Comparison of ENCODE assay signal across 8 mouse cellular contexts in the genomic region with DNA sequence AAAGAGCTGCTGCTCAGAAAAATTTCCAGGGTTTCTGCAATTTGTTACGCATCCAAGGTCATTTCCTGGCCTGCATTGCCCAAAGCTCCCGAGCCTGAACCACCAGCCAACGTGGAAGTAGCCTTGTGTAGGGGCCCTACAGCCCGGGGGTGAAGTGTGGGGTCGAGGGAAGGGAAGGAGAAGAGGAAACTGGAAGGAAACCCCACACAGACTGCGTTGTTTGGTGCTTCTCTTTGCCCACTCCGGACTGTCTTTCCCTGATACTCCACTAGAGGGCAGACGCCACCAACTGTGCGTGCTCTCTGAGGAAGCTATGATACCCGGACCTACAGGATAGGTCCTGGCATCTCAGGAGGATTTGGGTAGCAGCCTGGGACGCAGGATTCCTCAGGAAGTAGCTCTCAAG.
DNase-seq lines count a peak whose midpoint lies in the region; ATAC-seq lines count a peak whose summit lies in the region.

No protein-coding gene starts in this region.

- no peak overlapping the region for H3K4me2 ChIP-seq in forebrain, embryonic 15.5 days (replicated peaks)

- intact Hi-C loops in heart, postnatal 14 days (cut with DNase I), result loop anchor here (2.0 to 10.0 kb wide), 4 partner anchors 240 to 1282 kb away; no protein-coding TSS in a partner anchor

- 10% methylated on average over 11 of the region's 11 CpGs for WGBS in forebrain, embryonic 15.5 days

- H3K27ac ChIP-seq in forebrain, embryonic 15.5 days (replicated peaks), result no peak overlapping the region

- peak; percentile 80 for DNase-seq in NIH3T3 (ENCODE audit: low read depth)
- peak; percentile 59 for DNase-seq in cerebellum, adult 11-12 months
- DNase-seq in heart, postnatal 14 days, result peak; percentile 80 to 89
- DNase-seq in layer of hippocampus, adult 8-10 months (ENCODE audit: low spot score in 2 of 2), result peak; percentile 60 to 86
- DNase-seq in lung, postnatal 10 days, result peak; percentile 83
- peak; percentile 84 to 89 for DNase-seq in right cerebral cortex, postnatal 10 days (ENCODE audit: low spot score in 2 of 2)
- DNase-seq in urinary bladder, postnatal 4 days (ENCODE audit: low spot score in 2 of 2), result peak; percentile 56 to 81

- no peaks in the 10 kb centered on the region for H3K4me1 ChIP-seq in forebrain, embryonic 15.5 days

- no peak overlapping the region for H3K4me3 ChIP-seq in forebrain, embryonic 15.5 days

- H3K9ac ChIP-seq in forebrain, embryonic 15.5 days (replicated peaks), result no peak overlapping the region

- peak; percentile 57 for ATAC-seq in forebrain, embryonic 15.5 days (replicated peaks)

- H3K9me3 ChIP-seq in forebrain, embryonic 15.5 days, result no peaks in the 10 kb centered on the region

- no peaks in the 10 kb centered on the region for H3K27me3 ChIP-seq in forebrain, embryonic 15.5 days

- no peaks in the 10 kb centered on the region for H3K36me3 ChIP-seq in forebrain, embryonic 15.5 days
